Mouse (Mus musculus) liver, embryonic 14.5 days (tissue): Measurements from ENCODE around the gene B3galt1.

Source experiments
- CTCF ChIP-seq: IDR thresholded peaks from 2 replicates; pipeline ENCODE4 v1.5.1; 2016; ENCODE audit warnings: antibody characterized with exemption, low read depth, control low read depth
- EP300 ChIP-seq: IDR thresholded peaks from 2 replicates; pipeline ENCODE4 v1.6.1; 2016; ENCODE audit warnings: antibody characterized with exemption, low read depth

DNA sequence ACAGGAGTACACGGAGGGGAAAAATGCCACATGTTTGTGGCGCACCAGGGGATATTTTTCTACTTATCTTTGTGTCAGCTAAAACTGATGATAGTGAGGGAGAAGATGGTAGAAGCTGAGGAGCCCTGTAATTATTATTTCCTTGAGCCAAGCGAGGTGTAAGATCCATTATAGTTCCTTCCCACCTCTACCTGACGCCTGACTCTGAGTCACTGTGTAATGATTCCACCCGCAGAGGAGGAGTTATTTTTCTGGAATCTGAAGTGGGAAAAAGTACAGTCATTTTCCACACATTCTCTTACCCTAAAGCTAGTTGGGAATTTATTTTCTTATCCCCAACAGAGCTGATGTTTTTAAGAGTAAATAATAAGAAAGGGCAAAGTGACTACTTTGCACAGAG is 475.1 kb downstream of the B3galt1 start:
- TF ChIP-seq CTCF, result no peak
- TF ChIP-seq EP300, result no peak
